Mouse (Mus musculus) urinary bladder, postnatal 36 days (tissue): Measurements from ENCODE around the gene Polr2b.

Source experiments
- DNase-seq, 2 experiments: peaks; one replicate each; pipeline ENCODE4 v3.0.0; 2022; ENCODE audit warnings: low spot score in 2 of 2, mixed read lengths in 1 of 2

Polr2b gene

GRCm38 (mm10) chr5:77385900-77386595 is 76.1 kb downstream of the Polr2b start:
- DNase-seq, result no peak

- no peak for DNase-seq
Measured at GRCm38 (mm10) chr5:77386596-77387413, 76.9 kb downstream of the Polr2b start.

GRCm38 (mm10) chr5:77387414-77387704 is 77.4 kb downstream of the Polr2b start:
- DNase-seq, result no peak

- DNase-seq, result no peak
Measured at GRCm38 (mm10) chr5:77388359-77388758, 78.4 kb downstream of the Polr2b start.

- no peak for DNase-seq
Measured at GRCm38 (mm10) chr5:77390272-77390671, 80.3 kb downstream of the Polr2b start.

GRCm38 (mm10) chr5:77393094-77393619 is 83.2 kb downstream of the Polr2b start:
- DNase-seq, result no peak

- no peak for DNase-seq
Measured at GRCm38 (mm10) chr5:77393990-77394618, 84.2 kb downstream of the Polr2b start.

- peak in 1 of 2 experiments; percentile 32 for DNase-seq
Measured at GRCm38 (mm10) chr5:77398285-77399057, 88.5 kb downstream of the Polr2b start.
